Mouse (Mus musculus): ENCODE measurements at regions not wholly inside any gene's neighbourhood (a gene's known extent, or its start where the extent isn't known, plus 50 kb on each side); places are given as distances from the start of the nearest gene placed in this dataset.

- DNase-seq (ENCODE audit: low spot score) (no peak), ATAC-seq (ENCODE audit: low FRiP score, low read depth) (no peak)
- no peaks in the 10 kb centered on the region for H3K9me3 ChIP-seq (ENCODE audit: control insufficient read depth, low read length)
- 54% methylated on average over 6 of the region's 6 CpGs for WGBS
- H3K27me3 ChIP-seq (ENCODE audit: control insufficient read depth, insufficient read depth, low read length) = no peaks in the 10 kb centered on the region
- H3K4me2 ChIP-seq (replicated peaks; ENCODE audit: low read depth, low read length, severe bottlenecking) = no peak overlapping the region
- H3K36me3 ChIP-seq (ENCODE audit: control insufficient read depth, insufficient read depth, low read length) = no peaks in the 10 kb centered on the region
- no peak for TF ChIP-seq POLR2A (IDR thresholded peaks at IDR 0.05; ENCODE audit: borderline replicate concordance, extremely low read depth, insufficient read depth, insufficient read length)
- H3K9ac ChIP-seq (ENCODE audit: low read depth, low read length, severe bottlenecking) = no peak overlapping the region
- no peak overlapping the region for H3K4me3 ChIP-seq (replicated peaks; ENCODE audit: low read length)
- H3K27ac ChIP-seq (replicated peaks; ENCODE audit: low read depth, low read length) = no peak overlapping the region
- H3K4me1 ChIP-seq (ENCODE audit: control insufficient read depth, insufficient read depth, low read length) = 0 out of 2 replicates have a peak, but pooled peaks cover 4% of the 10 kb centered on the region
These were observed 316.9 kb upstream of the Igfbp3 start for GRCm38 (mm10) chr11:7530482-7531148.

- Histone ChIP-seq H3K9ac (ENCODE audit: low read depth, low read length, severe bottlenecking) (no peak overlapping the region), H3K4me3 (replicated peaks; ENCODE audit: low read length) (no peak overlapping the region), H3K27me3 (ENCODE audit: control insufficient read depth, insufficient read depth, low read length) (no peaks in the 10 kb centered on the region), H3K36me3 (ENCODE audit: control insufficient read depth, insufficient read depth, low read length) (no peaks in the 10 kb centered on the region), H3K27ac (replicated peaks; ENCODE audit: low read depth, low read length) (no peak overlapping the region), H3K4me1 (ENCODE audit: control insufficient read depth, insufficient read depth, low read length) (no peaks in the 10 kb centered on the region), H3K4me2 (replicated peaks; ENCODE audit: low read depth, low read length, severe bottlenecking) (no peak overlapping the region), H3K9me3 (ENCODE audit: control insufficient read depth, low read length) (no peaks in the 10 kb centered on the region)
- ATAC-seq (ENCODE audit: low FRiP score, low read depth) = no peak
- no peak for DNase-seq (ENCODE audit: low spot score)
- TF ChIP-seq POLR2A (IDR thresholded peaks at IDR 0.05; ENCODE audit: borderline replicate concordance, extremely low read depth, insufficient read depth, insufficient read length) = no peak
- WGBS = 50% methylated on average over 2 of the region's 2 CpGs
These were observed 305.8 kb upstream of the Igfbp3 start for GRCm38 (mm10) chr11:7519556-7519955.

- no peak for ATAC-seq (ENCODE audit: low FRiP score, low read depth)
- WGBS = 81% methylated on average over 5 of the region's 5 CpGs
- no peaks in the 10 kb centered on the region for H3K36me3 ChIP-seq (ENCODE audit: control insufficient read depth, insufficient read depth, low read length)
These were observed 295.1 kb upstream of the Igfbp3 start for GRCm38 (mm10) chr11:7508861-7509260.

GRCm38 (mm10) chr11:7506421-7506945 is 292.8 kb upstream of the Igfbp3 start:
- WGBS = 19% methylated on average over 7 of the region's 7 CpGs
- DNase-seq (ENCODE audit: low spot score) (no peak), ATAC-seq (ENCODE audit: low FRiP score, low read depth) (no peak)
- no peak for TF ChIP-seq POLR2A (IDR thresholded peaks at IDR 0.05; ENCODE audit: borderline replicate concordance, extremely low read depth, insufficient read depth, insufficient read length)
- Histone ChIP-seq H3K4me1 (ENCODE audit: control insufficient read depth, insufficient read depth, low read length) (no peaks in the 10 kb centered on the region), H3K9me3 (ENCODE audit: control insufficient read depth, low read length) (no peaks in the 10 kb centered on the region), H3K4me2 (replicated peaks; ENCODE audit: low read depth, low read length, severe bottlenecking) (no peak overlapping the region), H3K27me3 (ENCODE audit: control insufficient read depth, insufficient read depth, low read length) (no peaks in the 10 kb centered on the region), H3K4me3 (replicated peaks; ENCODE audit: low read length) (no peak overlapping the region), H3K36me3 (ENCODE audit: control insufficient read depth, insufficient read depth, low read length) (no peaks in the 10 kb centered on the region), H3K27ac (replicated peaks; ENCODE audit: low read depth, low read length) (no peak overlapping the region), H3K9ac (ENCODE audit: low read depth, low read length, severe bottlenecking) (no peak overlapping the region)

More at GRCm38 (mm10) chr11:7508861-7509260, 295.1 kb upstream of the Igfbp3 start:
- DNase-seq (ENCODE audit: low spot score) = no peak
- no peaks in the 10 kb centered on the region for H3K9me3 ChIP-seq (ENCODE audit: control insufficient read depth, low read length)
- H3K27me3 ChIP-seq (ENCODE audit: control insufficient read depth, insufficient read depth, low read length) = no peaks in the 10 kb centered on the region
- no peaks in the 10 kb centered on the region for H3K4me1 ChIP-seq (ENCODE audit: control insufficient read depth, insufficient read depth, low read length)
- H3K27ac ChIP-seq (replicated peaks; ENCODE audit: low read depth, low read length) = no peak overlapping the region
- TF ChIP-seq POLR2A (IDR thresholded peaks at IDR 0.05; ENCODE audit: borderline replicate concordance, extremely low read depth, insufficient read depth, insufficient read length) = no peak
- H3K4me2 ChIP-seq (replicated peaks; ENCODE audit: low read depth, low read length, severe bottlenecking) = no peak overlapping the region
- no peak overlapping the region for H3K4me3 ChIP-seq (replicated peaks; ENCODE audit: low read length)
- H3K9ac ChIP-seq (ENCODE audit: low read depth, low read length, severe bottlenecking) = no peak overlapping the region

DNA sequence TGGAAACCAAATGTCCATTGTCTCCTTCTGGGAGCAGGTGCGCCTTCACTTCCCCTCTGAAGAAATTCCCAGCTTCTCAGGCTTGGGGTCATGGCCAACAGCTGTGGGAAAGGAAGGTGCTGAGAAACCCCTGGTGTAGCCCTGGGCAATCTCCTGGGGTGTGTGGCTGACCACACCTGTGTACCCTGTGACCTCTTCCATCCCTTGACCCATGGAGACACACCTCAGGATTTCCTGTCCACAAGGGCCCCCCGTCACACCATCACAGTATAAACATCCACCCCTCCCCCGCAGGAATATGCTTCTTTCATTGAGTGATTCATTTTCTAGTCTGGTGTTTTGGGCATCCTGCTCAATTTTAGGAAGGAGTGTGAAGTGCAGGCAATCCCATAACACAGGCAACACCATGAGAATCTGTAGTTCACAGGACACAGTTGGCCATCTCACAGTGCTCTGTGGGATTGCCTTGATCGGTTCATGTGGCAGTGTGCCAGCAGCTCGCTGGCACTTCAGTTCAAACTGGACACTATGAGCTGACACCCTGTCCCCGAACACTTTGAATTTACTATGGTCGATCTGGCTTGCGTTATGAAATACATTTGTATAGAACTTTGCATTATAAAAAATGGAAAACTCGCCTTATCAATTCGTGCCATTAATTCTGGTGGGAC is 291.1 kb upstream of the Igfbp3 start:
- H3K9me3 ChIP-seq (ENCODE audit: control insufficient read depth, low read length) = no peaks in the 10 kb centered on the region
- no peak overlapping the region for H3K9ac ChIP-seq (ENCODE audit: low read depth, low read length, severe bottlenecking)
- no peak overlapping the region for H3K4me3 ChIP-seq (replicated peaks; ENCODE audit: low read length)
- no peak for TF ChIP-seq POLR2A (IDR thresholded peaks at IDR 0.05; ENCODE audit: borderline replicate concordance, extremely low read depth, insufficient read depth, insufficient read length)
- DNase-seq (ENCODE audit: low spot score) = no peak
- H3K27me3 ChIP-seq (ENCODE audit: control insufficient read depth, insufficient read depth, low read length) = no peaks in the 10 kb centered on the region
- WGBS = 81% methylated on average over 10 of the region's 10 CpGs
- H3K36me3 ChIP-seq (ENCODE audit: control insufficient read depth, insufficient read depth, low read length) = no peaks in the 10 kb centered on the region
- H3K4me2 ChIP-seq (replicated peaks; ENCODE audit: low read depth, low read length, severe bottlenecking) = no peak overlapping the region
- H3K4me1 ChIP-seq (ENCODE audit: control insufficient read depth, insufficient read depth, low read length) = no peaks in the 10 kb centered on the region
- H3K27ac ChIP-seq (replicated peaks; ENCODE audit: low read depth, low read length) = no peak overlapping the region
- no peak; the same call in 1 of the 2 replicates for ATAC-seq (ENCODE audit: low FRiP score, low read depth)
